Mouse (Mus musculus) left cerebral cortex, postnatal 25 days (tissue): ENCODE measurements around the gene Rgn. TPM values are rescaled to one million over a fixed set of nuclear protein-coding genes. Genes with fewer than 3 reads are reported as not detected.

ENCODE experiments used
- DNase-seq, 2 experiments: peaks; one replicate each; pipeline ENCODE4 v3.0.0; 2022; ENCODE audit warnings: low spot score in 2 of 2, mixed read lengths in 1 of 2
- intact Hi-C: fragments of 180-260 bp; cut with DNase I; formaldehyde crosslinking; loops from one replicate; pipeline ENCODE4 v1.15.1; 2025
- total RNA-seq, 2 experiments: library from RNA; stranded (reverse); gene quantifications; 2 replicates each; pipeline ENCODE4 v1.2.3; 2021

Gene Rgn
- under 1 TPM in 1 of 2 experiments, not detected in 1; 0.23 TPM for total RNA-seq

- intact Hi-C loops, result no loop called here
- DNase-seq, result no peak
Observed at GRCm38 (mm10) chrX:20549532-20549931, at the start of gene Rgn. TSS of gene Rgn (plus strand) at chrX:20549787.

GRCm38 (mm10) chrX:20520290-20520939 is 29.2 kb upstream of the Rgn start:
- DNase-seq, result no peak
- intact Hi-C loops, result no loop called here

GRCm38 (mm10) chrX:20521578-20521977 is 28.0 kb upstream of the Rgn start:
- intact Hi-C loops, result no loop called here
- DNase-seq, result no peak

- DNase-seq, result no peak
- intact Hi-C loops, result no loop called here
Observed at GRCm38 (mm10) chrX:20532621-20533020, 17.0 kb upstream of the Rgn start.

GRCm38 (mm10) chrX:20543867-20544266 is 5.7 kb upstream of the Rgn start:
- intact Hi-C loops, result no loop called here
- DNase-seq, result no peak

- DNase-seq, result no peak
- intact Hi-C loops, result no loop called here
Observed at GRCm38 (mm10) chrX:20547609-20548008, 2.0 kb upstream of the Rgn start.

GRCm38 (mm10) chrX:20548011-20548879 is 1.3 kb upstream of the Rgn start:
- intact Hi-C loops, result no loop called here
- peak; percentile 2 to 3 for DNase-seq

- no peak for DNase-seq
- intact Hi-C loops, result no loop called here
Observed at GRCm38 (mm10) chrX:20548880-20549440, 627 bp upstream of the Rgn start.

GRCm38 (mm10) chrX:20552199-20552598 is 2.6 kb downstream of the Rgn start:
- intact Hi-C loops, result no loop called here
- DNase-seq, result no peak

GRCm38 (mm10) chrX:20561846-20562245 is 12.3 kb downstream of the Rgn start:
- no peak for DNase-seq
- intact Hi-C loops, result loop anchor here (10.0 kb wide), 1 partner anchor 537 kb away; no protein-coding TSS in a partner anchor

GRCm38 (mm10) chrX:20563941-20564340 is 14.4 kb downstream of the Rgn start:
- intact Hi-C loops, result loop anchor here (10.0 kb wide), 1 partner anchor 539 kb away; no protein-coding TSS in a partner anchor
- no peak for DNase-seq

- no peak for DNase-seq
- intact Hi-C loops, result no loop called here
Observed at GRCm38 (mm10) chrX:20571024-20571423, 21.4 kb downstream of the Rgn start.

GRCm38 (mm10) chrX:20572683-20573082 is 23.1 kb downstream of the Rgn start:
- intact Hi-C loops, result no loop called here
- no peak for DNase-seq

GRCm38 (mm10) chrX:20573927-20574326 is 24.3 kb downstream of the Rgn start:
- intact Hi-C loops, result no loop called here
- DNase-seq, result no peak

GRCm38 (mm10) chrX:20587968-20588367 is 38.4 kb downstream of the Rgn start:
- DNase-seq, result peak in 1 of 2 experiments; percentile 1
- intact Hi-C loops, result no loop called here

GRCm38 (mm10) chrX:20608500-20608899 is 58.9 kb downstream of the Rgn start:
- DNase-seq, result no peak
- intact Hi-C loops, result no loop called here

Other genes starting within 250 kb of the Rgn start
- gene Rp2, start 185.3 kb upstream of the Rgn start, total RNA-seq, result 10 to 100 TPM; 15.1 to 15.9 TPM
- gene Jade3, start 124.1 kb upstream of the Rgn start, total RNA-seq, result 1 to 10 TPM; 7.0 to 8.3 TPM
- gene Rbm10, start 67.7 kb downstream of the Rgn start, total RNA-seq, result 10 to 100 TPM; 45.5 to 48.6 TPM
- gene Ndufb11, start 67.8 kb downstream of the Rgn start, total RNA-seq, result 100 to 1,000 TPM; 148 to 158 TPM
- 100 to 1,000 TPM; 338 to 343 TPM for gene Uba1, start 108.5 kb downstream of the Rgn start, total RNA-seq
- 100 to 1,000 TPM; 282 to 311 TPM for gene Cdk16, start 138.2 kb downstream of the Rgn start, total RNA-seq
- gene Usp11, start 154.1 kb downstream of the Rgn start, total RNA-seq, result 100 to 1,000 TPM in 1 of 2 experiments, 10 to 100 TPM in 1; 99.6 to 110 TPM
- gene Araf, start 248.0 kb downstream of the Rgn start, total RNA-seq, result 100 to 1,000 TPM; 183 to 190 TPM